Mouse (Mus musculus): ENCODE measurements around the gene Fgfr2.

- TF ChIP-seq CTCF (conservative IDR thresholded peaks at IDR 0.05; ENCODE audit: low read length) = no peak
- TF ChIP-seq POU5F1 (IDR thresholded peaks at IDR 0.05; ENCODE audit: borderline replicate concordance, low read length) = no peak
Measured at GRCm38 (mm10) chr7:130315221-130315620, 2807.9 kb downstream of the Fgfr2 start.

Data from E14TG2a.4 (cell line).